Mouse (Mus musculus) bone marrow, adult 2 months (tissue): ENCODE measurements at regions not wholly inside any gene's neighbourhood (a gene's known extent, or its start where the extent isn't known, plus 50 kb on each side); places are given as distances from the start of the nearest gene placed in this dataset.

Source experiments
- CTCF ChIP-seq: fragments of 200-500 bp; IDR thresholded peaks from 2 replicates; pipeline ENCODE4 v1.5.1; 2011; ENCODE audit warnings: low read length, control low read depth; ENCODE audit not compliant: control insufficient read depth, insufficient read depth
- POLR2A ChIP-seq: fragments of 200-500 bp; IDR thresholded peaks from 2 replicates; pipeline ENCODE4 v1.6.1; 2011; ENCODE audit warnings: low read depth, mild to moderate bottlenecking, control low read depth, low read length, borderline replicate concordance; ENCODE audit not compliant: control insufficient read depth

- TF ChIP-seq CTCF (no peak), POLR2A (no peak)
Measured at GRCm38 (mm10) chr15:37124299-37124698, 116.7 kb upstream of the Zfp706 start.
